Comparison of ENCODE assay signal across 17 mouse cellular contexts in the genomic region with DNA sequence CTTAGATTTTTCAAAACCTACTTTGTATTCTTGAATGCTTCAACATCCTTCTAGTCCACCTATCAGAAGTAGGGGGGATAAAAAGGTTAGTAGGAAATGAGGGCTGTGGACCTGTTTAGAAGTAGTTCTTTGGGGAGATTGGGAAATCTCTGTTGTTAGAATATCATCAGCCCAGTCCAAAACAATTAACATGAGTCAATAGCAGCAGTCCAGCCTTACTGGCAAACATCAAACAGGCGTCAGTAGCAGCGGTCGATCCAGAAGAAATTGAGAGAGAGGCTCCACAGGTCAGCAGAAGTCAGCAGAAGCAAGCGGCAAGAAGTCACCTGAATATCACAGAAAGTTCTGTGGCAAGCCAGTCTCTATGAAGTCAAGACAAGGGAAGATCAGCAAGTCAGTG.
"Had no signal": no experiment of that assay in that cellular context is flagged by ENCODE, and none has a peak within 500 bp of the region (broad histone marks: within the 10 kb centered on the region; RNA-seq: fewer than 3 reads in every experiment).

No protein-coding gene starts in this region.

- DNase-seq: retina, postnatal 1 day; right cerebral cortex, adult 18-20 months; right cerebral cortex, postnatal 14 days; right cerebral cortex, postnatal 25 days; right cerebral cortex, postnatal 4 days; spleen, adult 18-20 months; thymus, adult 18-20 months; thymus, adult 2 months; thymus, postnatal 14 days; thymus, postnatal 25 days; thymus, postnatal 36 days; thymus, postnatal 4 days had no signal

- H3K27ac ChIP-seq: neural tube, embryonic 12.5 days; neural tube, embryonic 13.5 days; neural tube, embryonic 15.5 days; stomach, embryonic 15.5 days; stomach, postnatal 0 days had no signal

- H3K4me1 ChIP-seq: neural tube, embryonic 12.5 days; stomach, embryonic 15.5 days had no signal

- H3K9ac ChIP-seq: neural tube, embryonic 12.5 days; neural tube, embryonic 13.5 days; neural tube, embryonic 15.5 days; stomach, embryonic 15.5 days had no signal

- H3K27me3 ChIP-seq: neural tube, embryonic 12.5 days; neural tube, embryonic 13.5 days; neural tube, embryonic 15.5 days; stomach, embryonic 15.5 days had no signal

- H3K4me3 ChIP-seq: neural tube, embryonic 12.5 days; neural tube, embryonic 13.5 days; neural tube, embryonic 15.5 days; stomach, embryonic 15.5 days had no signal

- H3K9me3 ChIP-seq: neural tube, embryonic 12.5 days; neural tube, embryonic 13.5 days; neural tube, embryonic 15.5 days; stomach, embryonic 15.5 days had no signal

- H3K4me2 ChIP-seq: neural tube, embryonic 12.5 days; neural tube, embryonic 13.5 days; neural tube, embryonic 15.5 days; stomach, embryonic 15.5 days had no signal
